Mouse (Mus musculus): ENCODE results near the gene Trpc7. TPM values are rescaled to one million over a fixed set of nuclear protein-coding genes. Genes with fewer than 3 reads are reported as not detected.

Trpc7 gene
- total and polyA plus RNA-seq, 2 experiments from 2014 or later = 3.5 to 8.2 TPM

DNA sequence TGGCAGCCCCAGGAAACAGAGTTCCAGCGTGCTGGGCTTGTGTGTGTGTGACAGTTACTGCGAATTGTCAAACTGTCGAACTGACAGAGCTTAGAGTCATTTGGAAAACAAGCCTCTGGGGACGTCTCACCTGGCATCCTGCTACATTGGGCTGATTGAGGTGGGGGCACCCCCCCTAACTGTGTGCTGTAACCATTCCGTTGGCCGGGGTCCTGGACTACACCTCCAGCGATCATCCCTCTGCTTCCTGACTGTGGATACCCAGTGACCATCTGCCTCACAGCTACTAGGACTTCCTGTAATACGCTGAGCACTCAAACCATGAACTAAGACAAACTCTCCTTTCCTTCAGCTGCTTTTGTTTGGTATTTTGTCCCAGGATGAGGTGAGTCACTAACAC, 41.3 kb downstream of the Trpc7 start:
- DNase-seq = no peak
- Histone ChIP-seq H3K27ac (ENCODE audit: low read depth, low read length) (no peak overlapping the region), H3K36me3 (ENCODE audit: insufficient read depth) (no peaks in the 10 kb centered on the region), H3K4me1 (ENCODE audit: insufficient read depth) (no peaks in the 10 kb centered on the region), H3K4me3 (ENCODE audit: low read depth, low read length) (no peak overlapping the region), H3K9me3 (ENCODE audit: low read length) (no peaks in the 10 kb centered on the region), H3K9ac (no peak overlapping the region), H3K4me2 (ENCODE audit: low read depth) (no peak overlapping the region), H3K27me3 (ENCODE audit: insufficient read depth, low read length) (no peaks in the 10 kb centered on the region)
- TF ChIP-seq CTCF (IDR thresholded peaks at IDR 0.05; ENCODE audit: low read depth) = no peak
- 78% methylated on average over 8 of the region's 8 CpGs for WGBS
- no peak for ATAC-seq

DNA sequence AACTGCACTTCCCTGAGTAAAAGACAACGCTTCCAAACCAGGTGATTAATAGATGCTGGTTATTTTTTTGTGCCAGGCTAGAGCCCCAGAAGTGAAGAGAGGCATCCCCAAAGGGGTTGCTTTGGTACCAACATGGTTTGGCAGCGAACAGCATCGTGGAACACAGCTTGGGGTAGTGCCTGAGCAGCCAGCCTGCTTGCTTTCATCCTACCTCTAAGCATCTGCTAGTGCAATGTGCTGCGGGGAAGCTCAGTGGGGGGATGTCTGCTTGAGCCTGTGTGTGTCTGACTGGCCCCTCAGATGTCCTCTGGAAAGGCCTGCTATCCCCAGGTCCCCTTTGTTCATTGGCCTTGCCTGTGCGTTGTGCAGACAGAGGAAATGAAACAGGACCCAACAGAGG, 42.4 kb downstream of the Trpc7 start:
- no peak for ATAC-seq
- Histone ChIP-seq H3K36me3 (ENCODE audit: insufficient read depth) (no peaks in the 10 kb centered on the region), H3K27ac (ENCODE audit: low read depth, low read length) (no peak overlapping the region), H3K27me3 (ENCODE audit: insufficient read depth, low read length) (no peaks in the 10 kb centered on the region), H3K9me3 (ENCODE audit: low read length) (no peaks in the 10 kb centered on the region), H3K9ac (no peak overlapping the region), H3K4me3 (ENCODE audit: low read depth, low read length) (no peak overlapping the region), H3K4me1 (ENCODE audit: insufficient read depth) (no peaks in the 10 kb centered on the region), H3K4me2 (ENCODE audit: low read depth) (no peak overlapping the region)
- DNase-seq = peak; percentile 58
- TF ChIP-seq CTCF (IDR thresholded peaks at IDR 0.05; ENCODE audit: low read depth) = no peak
- WGBS = 38% methylated on average over 5 of the region's 5 CpGs

DNA sequence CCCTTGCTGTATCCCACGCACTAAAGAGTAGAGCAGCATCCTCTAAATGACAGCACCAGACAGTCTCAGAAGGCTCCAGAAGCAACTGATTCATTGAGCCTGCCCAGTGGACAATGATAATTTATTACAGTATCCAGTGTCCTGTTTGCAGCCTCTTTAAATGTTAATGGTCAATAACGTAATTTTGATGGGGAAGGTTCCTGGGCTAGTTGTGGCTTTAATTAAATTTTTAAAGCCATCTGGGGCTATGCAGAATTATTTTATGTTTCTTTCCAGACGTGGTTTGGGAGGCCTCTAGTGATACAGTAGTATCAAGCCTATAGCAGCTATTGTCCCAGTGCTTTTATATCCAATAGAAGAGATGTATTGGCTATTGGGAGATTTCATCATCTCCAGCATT, 49.9 kb downstream of the Trpc7 start:
- DNase-seq (no peak), ATAC-seq (no peak)
- TF ChIP-seq CTCF (IDR thresholded peaks at IDR 0.05; ENCODE audit: low read depth) = no peak
- Histone ChIP-seq H3K27ac (ENCODE audit: low read depth, low read length) (no peak overlapping the region), H3K4me1 (ENCODE audit: insufficient read depth) (no peaks in the 10 kb centered on the region), H3K4me3 (ENCODE audit: low read depth, low read length) (no peak overlapping the region), H3K9ac (no peak overlapping the region), H3K27me3 (ENCODE audit: insufficient read depth, low read length) (no peaks in the 10 kb centered on the region), H3K4me2 (ENCODE audit: low read depth) (no peak overlapping the region), H3K9me3 (ENCODE audit: low read length) (no peaks in the 10 kb centered on the region), H3K36me3 (ENCODE audit: insufficient read depth) (no peaks in the 10 kb centered on the region)
- 85% methylated on average over 3 of the region's 3 CpGs for WGBS

DNA sequence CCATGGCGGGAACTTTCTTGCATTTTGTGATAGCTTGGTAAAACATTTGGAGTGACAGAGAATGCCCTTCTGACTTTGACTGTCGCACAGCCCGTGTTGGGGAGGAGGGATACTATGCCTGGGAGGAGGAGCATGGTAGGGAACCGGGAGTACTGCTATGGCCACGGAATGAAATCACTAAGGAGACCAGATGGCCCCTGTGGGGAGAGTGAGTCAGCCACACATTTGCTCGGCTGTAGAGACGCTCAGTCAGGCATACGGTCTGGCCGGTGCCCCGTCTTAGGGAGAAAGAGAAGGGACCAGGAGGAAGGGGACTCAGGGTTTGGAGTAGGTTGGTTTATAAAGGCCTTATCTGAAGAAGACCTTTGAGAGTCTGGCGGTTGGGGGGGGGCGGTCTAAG, 80.3 kb downstream of the Trpc7 start:
- Histone ChIP-seq H3K9me3 (ENCODE audit: low read length) (no peaks in the 10 kb centered on the region), H3K27me3 (ENCODE audit: insufficient read depth, low read length) (no peaks in the 10 kb centered on the region), H3K36me3 (ENCODE audit: insufficient read depth) (no peaks in the 10 kb centered on the region), H3K4me3 (ENCODE audit: low read depth, low read length) (no peak overlapping the region), H3K4me2 (ENCODE audit: low read depth) (no peak overlapping the region), H3K9ac (no peak overlapping the region), H3K4me1 (ENCODE audit: insufficient read depth) (no peaks in the 10 kb centered on the region), H3K27ac (ENCODE audit: low read depth, low read length) (no peak overlapping the region)
- 86% methylated on average over 12 of the region's 12 CpGs for WGBS
- ATAC-seq (no peak), DNase-seq (no peak)
- TF ChIP-seq CTCF (IDR thresholded peaks at IDR 0.05; ENCODE audit: low read depth) = no peak

DNA sequence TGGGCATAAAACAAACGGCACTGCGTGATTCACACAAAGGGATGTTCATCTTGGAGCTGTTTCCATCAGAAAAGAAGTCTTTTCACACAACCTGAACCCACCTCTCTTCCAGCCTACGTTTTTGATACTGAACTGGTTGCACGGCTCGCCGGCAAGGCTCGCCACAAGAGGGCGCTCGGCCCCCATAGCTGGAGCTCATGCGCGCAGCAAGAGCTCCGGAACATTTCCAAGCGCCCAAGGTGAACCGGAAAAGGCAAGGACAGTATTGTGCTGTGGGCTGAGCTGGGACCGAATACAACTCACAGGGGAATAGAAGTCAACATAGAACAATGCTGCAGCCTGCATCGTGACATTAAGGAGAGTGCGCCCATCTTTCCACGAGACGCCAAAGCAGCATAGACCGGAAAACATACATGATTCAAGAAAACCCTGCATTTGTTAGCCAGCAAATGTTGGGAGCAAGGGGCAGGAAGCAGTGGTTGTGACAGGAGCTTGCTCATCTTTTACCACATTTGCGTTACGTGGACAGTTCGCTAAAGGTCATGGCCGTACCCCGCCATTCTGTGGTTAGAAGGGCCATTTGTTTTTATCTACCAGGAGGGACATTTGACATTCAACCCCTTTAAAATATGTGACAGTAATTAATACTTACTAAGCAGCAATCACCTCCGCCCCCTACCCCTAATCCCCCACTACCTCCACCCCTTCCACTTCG, 88.9 kb downstream of the Trpc7 start:
- TF ChIP-seq CTCF (IDR thresholded peaks at IDR 0.05; ENCODE audit: low read depth) = peak; percentile 100
- Histone ChIP-seq H3K9ac (no peak overlapping the region), H3K27me3 (ENCODE audit: insufficient read depth, low read length) (no peaks in the 10 kb centered on the region), H3K4me1 (ENCODE audit: insufficient read depth) (no peaks in the 10 kb centered on the region), H3K27ac (ENCODE audit: low read depth, low read length) (no peak overlapping the region), H3K9me3 (ENCODE audit: low read length) (no peaks in the 10 kb centered on the region), H3K36me3 (ENCODE audit: insufficient read depth) (no peaks in the 10 kb centered on the region), H3K4me3 (ENCODE audit: low read depth, low read length) (peak overlapping the region; percentile 15; the same call in 1 of the 2 replicates), H3K4me2 (ENCODE audit: low read depth) (peak overlapping the region; percentile 40)
- DNase-seq = peak; percentile 95
- ATAC-seq = peak; percentile 88
- WGBS = 8% methylated on average over 27 of the region's 27 CpGs

DNA sequence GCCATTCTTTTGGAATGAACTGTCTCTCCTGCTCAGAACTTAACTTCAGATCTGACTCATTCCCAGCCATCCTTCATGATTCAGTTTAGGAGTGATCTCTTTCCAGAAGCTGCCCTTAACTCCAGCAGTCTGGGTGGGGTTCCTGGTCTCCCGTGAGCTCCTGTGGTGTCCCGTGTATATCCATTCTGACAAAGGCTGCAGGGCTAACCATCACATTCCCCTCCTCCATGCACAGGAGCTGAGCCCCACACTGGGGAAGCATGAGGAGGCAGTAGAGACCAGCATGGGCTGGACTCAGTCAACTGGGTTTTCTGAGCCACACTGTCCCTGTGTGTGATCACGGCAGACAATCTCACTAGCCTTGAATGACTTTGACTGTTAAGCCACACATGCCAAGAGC, 90.7 kb downstream of the Trpc7 start:
- Histone ChIP-seq H3K36me3 (ENCODE audit: insufficient read depth) (no peaks in the 10 kb centered on the region), H3K27ac (ENCODE audit: low read depth, low read length) (no peak overlapping the region)
- 82% methylated on average over 3 of the region's 3 CpGs for WGBS

DNA sequence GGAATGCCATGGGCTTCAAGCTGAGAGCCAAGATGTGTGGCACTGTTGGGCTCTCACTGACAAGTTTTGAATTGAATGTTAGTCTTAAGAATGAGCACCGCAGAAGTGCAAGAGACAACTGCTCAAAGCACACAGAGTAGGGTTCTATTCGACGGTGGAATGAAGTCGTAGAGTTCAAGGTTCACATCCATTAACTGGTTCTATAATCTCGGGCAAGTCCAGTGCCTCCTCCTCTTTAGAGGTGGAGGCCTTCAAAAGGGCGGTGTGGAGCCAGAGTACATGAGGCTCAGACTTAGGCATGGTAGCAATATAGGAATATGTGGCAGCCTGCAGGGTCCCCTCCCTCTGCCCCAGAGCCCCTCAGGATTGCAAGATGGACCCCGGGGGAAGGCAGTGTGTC, 98.3 kb downstream of the Trpc7 start:
- ATAC-seq (no peak), DNase-seq (no peak)
- Histone ChIP-seq H3K27ac (ENCODE audit: low read depth, low read length) (no peak overlapping the region), H3K9me3 (ENCODE audit: low read length) (no peaks in the 10 kb centered on the region), H3K4me2 (ENCODE audit: low read depth) (no peak overlapping the region), H3K9ac (no peak overlapping the region), H3K4me3 (ENCODE audit: low read depth, low read length) (no peak overlapping the region), H3K4me1 (ENCODE audit: insufficient read depth) (no peaks in the 10 kb centered on the region), H3K36me3 (ENCODE audit: insufficient read depth) (no peaks in the 10 kb centered on the region), H3K27me3 (ENCODE audit: insufficient read depth, low read length) (no peaks in the 10 kb centered on the region)
- WGBS = 76% methylated on average over 7 of the region's 7 CpGs
- no peak for TF ChIP-seq CTCF (IDR thresholded peaks at IDR 0.05; ENCODE audit: low read depth)

More for the DNA sequence above, 90.7 kb downstream of the Trpc7 start:
- H3K9ac ChIP-seq = no peak overlapping the region
- no peaks in the 10 kb centered on the region for H3K27me3 ChIP-seq (ENCODE audit: insufficient read depth, low read length)
- no peaks in the 10 kb centered on the region for H3K9me3 ChIP-seq (ENCODE audit: low read length)
- no peak for ATAC-seq
- DNase-seq = no peak
- H3K4me2 ChIP-seq (ENCODE audit: low read depth) = no peak overlapping the region
- no peak overlapping the region for H3K4me3 ChIP-seq (ENCODE audit: low read depth, low read length)
- no peaks in the 10 kb centered on the region for H3K4me1 ChIP-seq (ENCODE audit: insufficient read depth)
- TF ChIP-seq CTCF (IDR thresholded peaks at IDR 0.05; ENCODE audit: low read depth) = no peak

Measured in forebrain, postnatal 0 days (tissue).